Mouse (Mus musculus) hindbrain, embryonic 11.5 days (tissue): ENCODE measurements around the gene Fnbp1. TPM values are rescaled to one million over a fixed set of nuclear protein-coding genes. Genes with fewer than 3 reads are reported as not detected.

ENCODE experiments used
- ATAC-seq: fragments of 200-750 bp; cut with Nextera tagmentation; 2 replicates; pipeline ENCODE4 v1.8.0; 2017; ENCODE audit warnings: mild to moderate bottlenecking, moderate TSS enrichment, moderate library complexity; ENCODE audit not compliant: low FRiP score
- DNase-seq: peaks from one replicate; pipeline ENCODE4 v3.0.0-alpha.2; 2015; ENCODE audit warnings: low spot score
- H3K27ac ChIP-seq: fragments of 300-500 bp; sonication (generic); 2 replicates; pipeline ENCODE4 v1.5.1; 2014; ENCODE audit warnings: mild to moderate bottlenecking, low read depth, low read length
- H3K27me3 ChIP-seq: fragments of 300-500 bp; sonication (generic); 2 replicates; pipeline ENCODE4 v1.6.1; 2014; ENCODE audit warnings: mild to moderate bottlenecking, low read length, moderate library complexity, mixed read lengths; ENCODE audit not compliant: control insufficient read depth, insufficient read depth
- H3K36me3 ChIP-seq: fragments of 300-500 bp; sonication (generic); 2 replicates; pipeline ENCODE4 v1.6.1; 2014; ENCODE audit warnings: mild to moderate bottlenecking, low read length, moderate library complexity, mixed read lengths; ENCODE audit not compliant: control insufficient read depth, insufficient read depth
- H3K4me1 ChIP-seq: fragments of 300-500 bp; sonication (generic); replicated peaks from 2 replicates; pipeline ENCODE4 v1.6.1; 2014; ENCODE audit warnings: low read length, mixed read lengths; ENCODE audit not compliant: control insufficient read depth, insufficient read depth
- H3K4me2 ChIP-seq: fragments of 300-500 bp; sonication (generic); replicated peaks from 2 replicates; pipeline ENCODE4 v1.6.1; 2014; ENCODE audit warnings: mild to moderate bottlenecking, low read depth, low read length
- H3K4me3 ChIP-seq: fragments of 300-500 bp; sonication (generic); 2 replicates; pipeline ENCODE4 v1.5.1; 2014; ENCODE audit warnings: low read depth, low read length
- H3K9ac ChIP-seq: fragments of 300-500 bp; sonication (generic); 2 replicates; pipeline ENCODE4 v1.6.1; 2014; ENCODE audit warnings: low read depth, low read length
- H3K9me3 ChIP-seq: fragments of 300-500 bp; sonication (generic); 2 replicates; pipeline ENCODE4 v1.6.1; 2016; ENCODE audit warnings: low read length; ENCODE audit not compliant: control insufficient read depth
- WGBS: fragments of 180-500 bp; shearing (Covaris S2); extraction: QIAGEN DNeasy Blood & Tissue Kit; methylation state at CpG from one replicate; pipeline ENCODE4 v1.1.7; 2014; 5-methylcytosine and 5-hydroxymethylcytosine counted together
- polyA plus RNA-seq: library from polyadenylated mRNA; unstranded; fragments of >200 nt; fragmentation: Nextera tagmentation; extraction: Ambion mirVana; gene quantifications from 2 replicates; pipeline ENCODE4 v1.2.1, GENCODE M21; 2014

The Fnbp1 gene
- polyA plus RNA-seq, 1 experiment from 2014 or later: 14.4 TPM

- Histone ChIP-seq H3K27ac (no peak overlapping the region), H3K4me1 (0 out of 2 replicates have a peak, but pooled peaks cover 2% of the 10 kb centered on the region), H3K4me3 (peak overlapping the region; percentile 90; the same call in 1 of the 2 replicates), H3K27me3 (peaks cover 4% of the 10 kb centered on the region; the same call in 1 of the 2 replicates), H3K9me3 (no peaks in the 10 kb centered on the region), H3K4me2 (peak overlapping the region; percentile 85), H3K36me3 (no peaks in the 10 kb centered on the region), H3K9ac (no peak overlapping the region)
- ATAC-seq (no peak), DNase-seq (no peak)
- 35% methylated on average over 3 of the region's 3 CpGs for WGBS
Measured at GRCm38 (mm10) chr2:31142505-31142904, 697 bp upstream of the Fnbp1 start.

- no peaks in the 10 kb centered on the region for H3K9me3 ChIP-seq
- WGBS: under 1% methylated on average over 57 of the region's 78 CpGs
- no peaks in the 10 kb centered on the region for H3K36me3 ChIP-seq
Measured at GRCm38 (mm10) chr2:31141074-31141866, 538 bp downstream of the Fnbp1 start.

GRCm38 (mm10) chr2:31140772-31141073 is 1.1 kb downstream of the Fnbp1 start:
- 12% methylated on average over 10 of the region's 10 CpGs for WGBS
- no peak for ATAC-seq
- no peak overlapping the region for H3K27ac ChIP-seq

More at GRCm38 (mm10) chr2:31141074-31141866, 538 bp downstream of the Fnbp1 start:
- peak overlapping the region; percentile 85 for H3K4me2 ChIP-seq
- H3K9ac ChIP-seq: peak overlapping the region; percentile 79
- H3K27me3 ChIP-seq: peaks cover 4% of the 10 kb centered on the region; the same call in 1 of the 2 replicates
- peak overlapping the region; percentile 90 for H3K4me3 ChIP-seq
- 0 out of 2 replicates have a peak, but pooled peaks cover 2% of the 10 kb centered on the region for H3K4me1 ChIP-seq
- ATAC-seq: peak; percentile 73
- DNase-seq: no peak
- peak overlapping the region; percentile 65; the same call in 1 of the 2 replicates for H3K27ac ChIP-seq

GRCm38 (mm10) chr2:31139991-31140771 is 1.6 kb downstream of the Fnbp1 start:
- no peaks in the 10 kb centered on the region for H3K36me3 ChIP-seq
- H3K4me1 ChIP-seq: 0 out of 2 replicates have a peak, but pooled peaks cover 2% of the 10 kb centered on the region
- peak overlapping the region; percentile 79; the same call in 1 of the 2 replicates for H3K9ac ChIP-seq
- H3K9me3 ChIP-seq: no peaks in the 10 kb centered on the region
- ATAC-seq (no peak), DNase-seq (no peak)
- peak overlapping the region; percentile 85 for H3K4me2 ChIP-seq
- 79% methylated on average over 12 of the region's 12 CpGs for WGBS
- peaks cover 4% of the 10 kb centered on the region; the same call in 1 of the 2 replicates for H3K27me3 ChIP-seq
- H3K27ac ChIP-seq: no peak overlapping the region
- peak overlapping the region; percentile 90 for H3K4me3 ChIP-seq

More at GRCm38 (mm10) chr2:31140772-31141073, 1.1 kb downstream of the Fnbp1 start:
- H3K36me3 ChIP-seq: no peaks in the 10 kb centered on the region
- H3K9ac ChIP-seq: peak overlapping the region; percentile 79
- H3K4me2 ChIP-seq: peak overlapping the region; percentile 85
- no peaks in the 10 kb centered on the region for H3K9me3 ChIP-seq
- DNase-seq: peak; percentile 45
- H3K27me3 ChIP-seq: peaks cover 4% of the 10 kb centered on the region; the same call in 1 of the 2 replicates
- peak overlapping the region; percentile 90 for H3K4me3 ChIP-seq
- 0 out of 2 replicates have a peak, but pooled peaks cover 2% of the 10 kb centered on the region for H3K4me1 ChIP-seq

- 93% methylated on average over 10 of the region's 10 CpGs for WGBS
- no peak overlapping the region for H3K9ac ChIP-seq
- no peak overlapping the region for H3K4me3 ChIP-seq
- H3K27me3 ChIP-seq: peaks cover 4% of the 10 kb centered on the region; the same call in 1 of the 2 replicates
- no peaks in the 10 kb centered on the region for H3K9me3 ChIP-seq
- no peak overlapping the region for H3K4me2 ChIP-seq
- H3K4me1 ChIP-seq: 0 out of 2 replicates have a peak, but pooled peaks cover 2% of the 10 kb centered on the region
- H3K36me3 ChIP-seq: no peaks in the 10 kb centered on the region
- DNase-seq: no peak
- no peak for ATAC-seq
- no peak overlapping the region for H3K27ac ChIP-seq
Measured at GRCm38 (mm10) chr2:31139174-31139632, 2.6 kb downstream of the Fnbp1 start.

GRCm38 (mm10) chr2:31137018-31137590 is 4.7 kb downstream of the Fnbp1 start:
- no peak overlapping the region for H3K4me2 ChIP-seq
- H3K27ac ChIP-seq: no peak overlapping the region
- H3K36me3 ChIP-seq: no peaks in the 10 kb centered on the region
- DNase-seq (no peak), ATAC-seq (no peak)
- H3K4me3 ChIP-seq: no peak overlapping the region
- no peaks in the 10 kb centered on the region for H3K27me3 ChIP-seq
- whole genome bisulfite sequencing: 73% methylated on average over 14 of the region's 14 CpGs
- 0 out of 2 replicates have a peak, but pooled peaks cover under 1% of the 10 kb centered on the region for H3K4me1 ChIP-seq
- no peak overlapping the region for H3K9ac ChIP-seq
- H3K9me3 ChIP-seq: no peaks in the 10 kb centered on the region

GRCm38 (mm10) chr2:31136338-31136737 is 5.5 kb downstream of the Fnbp1 start:
- WGBS: 84% methylated on average over 12 of the region's 13 CpGs
- DNase-seq (no peak), ATAC-seq (no peak)
- H3K4me2 ChIP-seq: no peak overlapping the region
- H3K27ac ChIP-seq: no peak overlapping the region
- no peaks in the 10 kb centered on the region for H3K36me3 ChIP-seq
- no peak overlapping the region for H3K9ac ChIP-seq
- H3K27me3 ChIP-seq: no peaks in the 10 kb centered on the region
- no peak overlapping the region for H3K4me3 ChIP-seq
- no peaks in the 10 kb centered on the region for H3K9me3 ChIP-seq
- no peaks in the 10 kb centered on the region for H3K4me1 ChIP-seq

- Histone ChIP-seq H3K36me3 (no peaks in the 10 kb centered on the region), H3K4me2 (no peak overlapping the region), H3K4me1 (no peaks in the 10 kb centered on the region), H3K27me3 (no peaks in the 10 kb centered on the region), H3K27ac (no peak overlapping the region), H3K9me3 (no peaks in the 10 kb centered on the region), H3K4me3 (no peak overlapping the region), H3K9ac (no peak overlapping the region)
- 59% methylated on average over 13 of the region's 13 CpGs for WGBS
- ATAC-seq (no peak), DNase-seq (no peak)
Measured at GRCm38 (mm10) chr2:31135512-31135931, 6.3 kb downstream of the Fnbp1 start.
